Comparison of ENCODE assay signal across 11 mouse cellular contexts in genomic region chr16:43504556-43504955, GRCm38 (mm10).
DNase-seq lines count a peak whose midpoint lies in the region; ATAC-seq and TF ChIP-seq lines count a peak whose summit lies in the region.
"Had no signal": no experiment of that assay in that cellular context is flagged by ENCODE, and none has a peak within 500 bp of the region (broad histone marks: within the 10 kb centered on the region; RNA-seq: fewer than 3 reads in every experiment).

No protein-coding gene starts in this region.

- H3K27me3 ChIP-seq in heart, embryonic 15.5 days, result no peaks in the 10 kb centered on the region
- peaks cover 6% of the 10 kb centered on the region; the same call in 1 of the 2 replicates for H3K27me3 ChIP-seq in embryonic facial prominence, embryonic 13.5 days
- no peaks in the 10 kb centered on the region for H3K27me3 ChIP-seq in heart, postnatal 0 days (ENCODE audit: control insufficient read depth, insufficient read depth, low read length)
- no peaks in the 10 kb centered on the region for H3K27me3 ChIP-seq in midbrain, embryonic 15.5 days (replicated peaks)
- H3K27me3 ChIP-seq: lung, embryonic 15.5 days had no signal

- 0 out of 2 replicates have a peak overlapping the region, but pooled peaks have one; percentile 7 for H3K9ac ChIP-seq in heart, embryonic 15.5 days
- H3K9ac ChIP-seq in embryonic facial prominence, embryonic 13.5 days, result no peak overlapping the region
- H3K9ac ChIP-seq in heart, postnatal 0 days (replicated peaks; ENCODE audit: low read depth, low read length), result peak overlapping the region; percentile 66; the same call in 1 of the 2 replicates
- H3K9ac ChIP-seq in midbrain, embryonic 15.5 days, result peak overlapping the region; percentile 50; the same call in 1 of the 2 replicates
- H3K9ac ChIP-seq: lung, embryonic 15.5 days had no signal

- H3K4me1 ChIP-seq in heart, embryonic 15.5 days (replicated peaks), result peaks cover 29% of the 10 kb centered on the region
- H3K4me1 ChIP-seq in embryonic facial prominence, embryonic 13.5 days, result peaks cover 20% of the 10 kb centered on the region
- peaks cover 25% of the 10 kb centered on the region for H3K4me1 ChIP-seq in heart, postnatal 0 days (ENCODE audit: control insufficient read depth, insufficient read depth)
- H3K4me1 ChIP-seq in midbrain, embryonic 15.5 days, result peaks cover 50% of the 10 kb centered on the region

- H3K4me3 ChIP-seq in heart, embryonic 15.5 days, result peak overlapping the region; percentile 59
- H3K4me3 ChIP-seq in embryonic facial prominence, embryonic 13.5 days, result no peak overlapping the region
- H3K4me3 ChIP-seq in heart, postnatal 0 days (ENCODE audit: low read depth, low read length), result peak overlapping the region; percentile 49
- H3K4me3 ChIP-seq in midbrain, embryonic 15.5 days, result peak overlapping the region; percentile 49

- no peaks in the 10 kb centered on the region for H3K9me3 ChIP-seq in heart, embryonic 15.5 days (replicated peaks)
- no peaks in the 10 kb centered on the region for H3K9me3 ChIP-seq in embryonic facial prominence, embryonic 13.5 days
- no peaks in the 10 kb centered on the region for H3K9me3 ChIP-seq in heart, postnatal 0 days (replicated peaks; ENCODE audit: control insufficient read depth, low read length)
- no peaks in the 10 kb centered on the region for H3K9me3 ChIP-seq in midbrain, embryonic 15.5 days
- H3K9me3 ChIP-seq: lung, embryonic 15.5 days had no signal

- ATAC-seq in heart, embryonic 15.5 days (replicated peaks; ENCODE audit: insufficient number of reproducible peaks, insufficient read depth, low FRiP score, low read depth), result no peak
- no peak for ATAC-seq in embryonic facial prominence, embryonic 13.5 days (ENCODE audit: insufficient number of reproducible peaks, insufficient read depth, low FRiP score, low TSS enrichment, low read depth)
- ATAC-seq in heart, postnatal 0 days (ENCODE audit: insufficient read depth, low read depth), result no peak
- ATAC-seq in midbrain, embryonic 15.5 days (replicated peaks), result no peak
- ATAC-seq: inflammation-experienced regulatory T-cells, adult 6 months had no signal

- H3K4me2 ChIP-seq in heart, embryonic 15.5 days, result peak overlapping the region; percentile 76
- peak overlapping the region; percentile 84 for H3K4me2 ChIP-seq in embryonic facial prominence, embryonic 13.5 days
- peak overlapping the region; percentile 81 for H3K4me2 ChIP-seq in heart, postnatal 0 days (ENCODE audit: low read depth, low read length)
- H3K4me2 ChIP-seq in midbrain, embryonic 15.5 days, result peak overlapping the region; percentile 60

- no peak for TF ChIP-seq EP300 in heart, postnatal 0 days (IDR thresholded peaks at IDR 0.05; ENCODE audit: low read depth)

- WGBS in heart, embryonic 15.5 days, result 57% methylated on average over 1 of the region's 1 CpGs
- WGBS in embryonic facial prominence, embryonic 13.5 days, result 63% methylated on average over 1 of the region's 1 CpGs
- 38% methylated on average over 1 of the region's 1 CpGs for WGBS in heart, postnatal 0 days
- 14% methylated on average over 1 of the region's 1 CpGs for WGBS in midbrain, embryonic 15.5 days

- no peak for DNase-seq in heart, adult 8-10 months (ENCODE audit: low spot score)
- DNase-seq in heart, postnatal 0 days (ENCODE audit: low spot score), result no peak
- DNase-seq in frontal cortex, postnatal 10 days (ENCODE audit: low spot score in 2 of 2), result no peak
- no peak for DNase-seq in ovary, postnatal 36 days (ENCODE audit: low spot score)
- no peak for DNase-seq in kidney, postnatal 14 days
- DNase-seq: thymus, postnatal 14 days had no signal

- H3K36me3 ChIP-seq in heart, embryonic 15.5 days, result no peaks in the 10 kb centered on the region
- no peaks in the 10 kb centered on the region for H3K36me3 ChIP-seq in embryonic facial prominence, embryonic 13.5 days
- no peaks in the 10 kb centered on the region for H3K36me3 ChIP-seq in heart, postnatal 0 days (replicated peaks; ENCODE audit: control insufficient read depth, insufficient read depth, low read length)
- no peaks in the 10 kb centered on the region for H3K36me3 ChIP-seq in midbrain, embryonic 15.5 days (replicated peaks)
- H3K36me3 ChIP-seq: lung, embryonic 15.5 days had no signal

- no peak for TF ChIP-seq CTCF in heart, postnatal 0 days (IDR thresholded peaks at IDR 0.05; ENCODE audit: low read depth)

- peak overlapping the region; percentile 88 for H3K27ac ChIP-seq in heart, embryonic 15.5 days
- H3K27ac ChIP-seq in embryonic facial prominence, embryonic 13.5 days, result no peak overlapping the region
- peak overlapping the region; percentile 78 for H3K27ac ChIP-seq in heart, postnatal 0 days (ENCODE audit: low read depth)
- H3K27ac ChIP-seq in midbrain, embryonic 15.5 days, result peak overlapping the region; percentile 85
- H3K27ac ChIP-seq: lung, embryonic 15.5 days had no signal
